Mouse (Mus musculus): Measurements from ENCODE around the gene Glce.

Gene Glce

DNA sequence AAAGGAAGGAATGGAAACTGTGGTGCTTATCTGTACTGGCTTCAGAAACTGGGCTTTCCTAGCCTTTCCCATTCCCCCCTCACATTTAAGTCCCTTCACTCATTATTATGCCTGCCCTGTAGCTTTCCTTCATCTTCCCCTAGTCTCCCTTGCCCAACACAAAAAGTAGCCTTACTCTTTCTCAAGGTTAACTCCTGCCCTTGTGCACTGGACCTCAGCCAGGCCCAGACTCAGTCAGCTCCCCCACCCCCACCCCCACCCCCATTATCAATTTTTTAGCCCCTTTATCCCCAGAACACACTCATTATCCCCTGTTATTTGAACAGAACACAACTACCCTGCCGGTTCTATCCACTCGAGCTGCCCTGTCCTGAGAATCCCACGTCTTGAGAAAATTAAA, 1.0 kb upstream of the Glce start:
- no peak for DNase-seq (ENCODE audit: low spot score)

- DNase-seq (ENCODE audit: low spot score), result peak; percentile 31
Measured at GRCm38 (mm10) chr9:62121551-62122447, 656 bp downstream of the Glce start.

GRCm38 (mm10) chr9:62118754-62119153, 3.7 kb downstream of the Glce start:
- no peak for DNase-seq (ENCODE audit: low spot score)

DNA sequence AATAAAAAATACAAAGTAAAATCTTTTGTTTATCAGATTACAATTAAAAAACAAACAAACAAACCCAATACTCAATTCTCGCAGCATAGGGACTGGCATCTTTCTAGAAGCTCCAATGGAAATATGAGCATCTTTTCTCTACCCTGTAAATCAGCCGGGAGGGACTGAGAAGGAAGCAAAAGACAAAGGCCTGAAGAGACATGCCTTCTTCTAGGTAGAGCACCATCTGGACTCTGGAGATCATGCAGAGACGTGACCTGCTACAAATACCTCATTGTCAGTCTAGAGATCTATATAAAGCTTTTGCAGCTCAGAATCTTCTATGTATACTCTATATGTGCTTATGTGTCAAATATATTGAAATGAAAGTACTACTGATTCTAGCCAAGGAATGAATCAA, 6.6 kb downstream of the Glce start:
- no peak for DNase-seq (ENCODE audit: low spot score)

DNA sequence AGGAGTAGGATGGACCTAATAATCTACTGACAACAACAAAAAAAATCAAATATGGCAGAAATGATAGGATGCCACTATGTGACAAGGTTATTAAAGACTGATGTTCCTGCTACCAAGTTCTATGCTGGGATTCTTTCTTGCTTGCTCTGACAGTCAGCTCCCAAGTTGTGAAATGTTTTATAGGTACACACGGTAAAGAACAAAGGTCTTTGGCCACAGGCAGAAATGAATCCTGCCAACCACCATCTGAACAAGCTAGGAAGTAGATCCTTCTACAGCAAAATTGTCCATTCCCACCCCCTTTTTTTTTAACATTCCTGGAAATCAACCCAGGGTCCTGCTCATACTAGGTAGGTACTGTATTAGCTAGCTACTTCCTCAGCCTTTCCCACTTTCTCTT, 25.9 kb downstream of the Glce start:
- no peak for DNase-seq (ENCODE audit: low spot score)

- no peak for DNase-seq (ENCODE audit: low spot score)
Measured at GRCm38 (mm10) chr9:62091604-62092003, 30.9 kb downstream of the Glce start.

- DNase-seq (ENCODE audit: low spot score), result no peak
Measured at GRCm38 (mm10) chr9:62085548-62085947, 36.9 kb downstream of the Glce start.

- no peak for DNase-seq (ENCODE audit: low spot score)
Measured at GRCm38 (mm10) chr9:62084896-62085295, 37.6 kb downstream of the Glce start.

DNA sequence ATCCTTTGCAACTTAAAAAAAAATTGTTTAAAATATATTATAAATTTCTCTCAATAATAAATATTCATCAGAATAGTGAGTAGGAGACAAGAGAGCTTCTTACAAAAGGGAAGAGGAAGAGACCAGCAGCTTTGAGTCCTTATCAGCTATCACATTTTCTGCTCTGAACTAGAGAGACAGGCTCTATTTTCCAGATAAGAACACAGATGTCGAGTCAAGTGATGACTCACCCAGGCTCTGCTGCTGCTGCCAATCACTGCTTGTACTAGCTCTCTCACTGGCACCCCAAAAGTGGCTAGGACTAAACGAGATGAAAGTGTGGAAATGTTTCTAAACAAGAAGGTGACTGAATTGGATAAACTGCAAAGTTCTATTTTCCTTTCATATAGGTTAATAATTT, 39.5 kb downstream of the Glce start:
- DNase-seq (ENCODE audit: low spot score), result no peak

DNA sequence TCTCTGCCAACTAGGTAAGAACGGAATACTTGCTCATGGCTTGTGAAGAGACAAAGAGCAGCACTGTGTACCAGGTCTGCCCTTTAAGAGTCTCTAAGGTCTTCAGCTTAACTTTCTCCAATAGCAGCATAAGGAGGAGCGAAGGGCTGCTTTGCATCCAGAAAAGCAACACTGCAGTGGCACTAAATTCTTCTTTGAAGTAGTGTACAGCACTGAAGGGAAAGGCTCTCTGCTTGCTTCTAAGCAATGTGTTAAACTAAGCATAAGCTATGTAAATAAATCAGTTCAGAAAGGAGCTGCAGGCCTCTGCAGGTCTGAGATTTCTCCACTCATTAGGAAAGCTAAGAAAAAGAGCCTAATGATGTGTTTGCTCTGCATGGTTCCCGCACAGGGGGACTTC, 40.9 kb downstream of the Glce start:
- no peak for DNase-seq (ENCODE audit: low spot score)

- no peak for DNase-seq (ENCODE audit: low spot score)
Measured at GRCm38 (mm10) chr9:62080028-62080760, 42.3 kb downstream of the Glce start.

GRCm38 (mm10) chr9:62062234-62062633, 60.2 kb downstream of the Glce start:
- no peak for DNase-seq (ENCODE audit: low spot score)

DNA sequence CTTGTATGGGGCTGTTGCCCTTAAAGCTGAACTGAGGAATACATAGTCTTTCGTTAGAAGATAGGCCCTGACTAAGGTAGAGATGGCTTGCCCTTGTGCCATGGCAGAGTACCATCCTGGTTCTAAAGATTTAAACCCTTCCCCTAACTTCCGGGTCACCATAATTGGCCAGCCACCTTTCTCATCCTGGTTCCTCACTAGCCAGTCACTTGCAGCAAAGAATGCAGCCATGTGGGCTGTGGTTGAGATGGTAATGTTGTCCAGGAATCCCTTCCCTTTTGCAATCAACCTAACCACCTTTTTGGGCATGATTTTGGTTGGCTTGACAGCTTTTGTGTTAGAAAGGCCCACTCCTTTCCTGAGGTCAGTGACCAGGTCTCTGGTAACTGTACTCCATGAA, 62.0 kb downstream of the Glce start:
- DNase-seq (ENCODE audit: low spot score), result no peak

- no peak for DNase-seq (ENCODE audit: low spot score)
Measured at GRCm38 (mm10) chr9:62059941-62060340, 62.5 kb downstream of the Glce start.

DNA sequence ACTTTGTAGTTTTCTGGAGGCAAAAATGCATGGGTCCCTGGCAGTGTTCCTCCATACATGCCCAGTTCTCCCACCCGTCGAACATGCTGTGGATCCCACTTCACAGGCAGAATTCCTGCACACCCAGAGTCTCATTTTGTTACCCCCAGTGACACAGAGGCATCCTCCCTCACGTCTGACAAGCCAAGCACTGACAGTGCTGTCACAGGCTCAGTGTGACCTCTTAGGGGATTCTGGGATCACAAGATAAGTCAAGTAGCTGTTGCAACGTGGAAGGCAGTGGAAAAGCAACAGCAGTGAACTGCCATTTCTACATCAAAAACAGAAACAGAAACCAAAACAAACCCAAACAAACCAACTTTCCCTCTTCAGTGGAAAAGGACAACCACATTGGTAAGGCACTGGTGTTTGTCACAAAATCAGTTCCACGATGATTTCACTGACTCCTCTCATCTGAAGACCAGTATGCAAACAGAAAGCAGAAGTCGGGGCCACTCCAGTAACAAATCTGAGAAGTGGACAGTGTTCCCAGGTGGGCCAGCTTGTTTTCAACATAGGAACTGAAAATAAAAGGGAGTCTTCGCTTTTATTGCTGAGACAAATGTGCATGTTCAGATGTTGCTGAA, 64.5 kb downstream of the Glce start:
- no peak for DNase-seq (ENCODE audit: low spot score)

DNA sequence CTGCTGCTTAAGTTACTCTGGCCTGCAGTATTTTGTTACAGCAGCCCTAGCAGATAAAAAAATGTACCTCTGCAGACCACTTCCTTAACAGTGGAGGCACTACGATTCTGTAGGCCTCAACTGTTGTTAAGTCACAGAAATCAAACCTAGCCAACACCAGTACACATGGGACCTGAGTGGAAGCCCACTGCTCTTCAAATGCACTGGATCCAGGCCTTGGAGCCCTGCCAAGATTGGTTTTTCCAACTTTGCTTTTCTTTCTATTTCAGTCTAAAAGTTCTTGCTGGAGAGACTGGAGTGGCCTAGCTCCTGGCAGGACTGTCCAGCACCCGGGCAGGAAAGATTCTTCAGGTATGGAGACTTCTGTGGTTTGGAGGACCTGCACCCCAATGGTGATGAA, 66.2 kb downstream of the Glce start:
- DNase-seq (ENCODE audit: low spot score), result no peak

DNA sequence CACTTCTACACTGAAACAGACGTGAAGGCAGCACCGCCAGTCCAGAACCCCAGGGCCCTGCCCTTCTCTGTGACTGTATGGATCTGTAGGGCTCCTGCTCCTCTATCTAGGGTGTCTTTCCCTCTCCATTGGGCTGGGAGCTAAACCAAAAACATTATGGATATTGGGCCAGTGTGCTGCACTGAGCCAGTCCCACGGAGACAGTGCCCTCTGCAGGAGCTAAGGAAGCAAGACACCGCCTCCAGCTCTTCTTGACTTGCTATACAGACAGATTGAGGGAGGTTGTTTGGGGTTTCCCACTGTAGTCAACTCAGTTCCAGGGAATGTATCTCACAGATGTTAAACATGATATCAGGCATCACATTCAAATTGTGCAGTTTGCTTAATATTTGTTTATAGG, 71.7 kb downstream of the Glce start:
- DNase-seq (ENCODE audit: low spot score), result no peak

DNA sequence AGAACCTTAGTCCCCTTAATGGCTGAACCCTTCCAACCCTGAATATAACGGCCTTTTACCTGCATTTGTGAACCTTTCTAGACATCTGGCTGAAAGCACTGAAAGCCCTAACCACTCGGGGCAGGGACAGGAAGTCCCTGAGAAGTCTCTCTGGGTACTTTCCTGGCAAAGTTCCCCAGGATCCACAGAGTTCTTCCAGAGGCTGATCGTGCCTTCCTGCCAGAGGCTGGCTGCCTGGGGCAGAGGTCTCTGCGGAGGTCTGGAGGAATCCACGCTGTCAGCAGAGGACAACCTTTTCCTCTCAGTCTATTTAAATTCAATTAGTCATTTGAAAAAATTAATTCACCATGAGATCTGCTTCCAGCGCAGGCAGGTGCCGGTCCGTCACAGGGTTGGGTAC, 73.3 kb downstream of the Glce start:
- DNase-seq (ENCODE audit: low spot score), result no peak

GRCm38 (mm10) chr9:62042167-62042566, 80.3 kb downstream of the Glce start:
- DNase-seq (ENCODE audit: low spot score), result no peak

- DNase-seq (ENCODE audit: low spot score), result peak; percentile 65
Measured at GRCm38 (mm10) chr9:62040008-62040608, 82.3 kb downstream of the Glce start.

GRCm38 (mm10) chr9:62035806-62036205, 86.6 kb downstream of the Glce start:
- DNase-seq (ENCODE audit: low spot score), result no peak

- no peak for DNase-seq (ENCODE audit: low spot score)
Measured at GRCm38 (mm10) chr9:62032206-62032605, 90.2 kb downstream of the Glce start.

DNA sequence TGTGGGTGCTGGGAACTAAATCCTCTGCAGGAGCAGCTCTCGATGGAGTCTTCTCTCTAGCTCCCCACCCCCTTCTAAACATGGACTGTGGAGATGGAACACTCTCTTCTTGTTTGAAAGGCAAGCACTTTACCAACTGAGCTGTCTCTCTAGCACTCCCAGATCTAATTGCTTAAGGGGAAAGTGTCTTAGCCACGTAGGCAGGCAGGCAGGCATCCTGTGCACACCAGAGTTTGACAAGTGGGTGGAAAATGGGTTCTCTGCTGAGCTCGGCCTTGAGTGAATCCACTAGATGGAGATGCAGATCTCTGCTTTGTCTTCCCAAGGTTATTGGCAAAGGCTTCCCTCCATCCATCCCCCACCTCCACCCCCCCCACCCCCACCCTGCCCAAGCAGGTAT, 94.4 kb downstream of the Glce start:
- no peak for DNase-seq (ENCODE audit: low spot score)
